Mouse (Mus musculus) megakaryocyte, adult 5-6 weeks (primary cell): ENCODE measurements at regions not wholly inside any gene's neighbourhood (a gene's known extent, or its start where the extent isn't known, plus 50 kb on each side); places are given as distances from the start of the nearest gene placed in this dataset.

ENCODE experiments used
- ATAC-seq: 2 replicates; pipeline ENCODE4 v1.8.0; 2016; ENCODE audit warnings: mild to moderate bottlenecking, inconsistent platforms; ENCODE audit not compliant: poor library complexity, severe bottlenecking

- no peak for ATAC-seq
Measured at GRCm38 (mm10) chr2:166359995-166360394, 204.5 kb upstream of the Sulf2 start.

DNA sequence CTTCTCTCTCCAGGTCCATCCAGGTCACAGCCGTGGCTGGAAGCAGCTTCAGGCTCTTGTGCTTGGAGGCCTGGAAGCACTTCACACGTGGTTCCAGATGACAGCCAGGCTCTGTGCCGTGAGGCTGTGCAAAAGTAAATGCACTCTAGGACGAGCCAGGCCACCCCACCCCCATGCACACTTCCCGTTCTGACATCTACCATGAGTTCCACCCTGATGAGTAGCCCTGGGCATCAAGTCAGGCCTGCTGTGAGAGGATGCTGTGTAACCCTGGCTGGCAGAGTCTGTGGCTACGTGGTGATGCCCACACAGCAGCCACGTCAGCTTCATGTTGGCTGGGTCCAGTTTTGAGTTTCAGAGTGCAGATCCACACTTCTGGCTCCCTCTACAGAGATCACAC lies 202.4 kb upstream of the Sulf2 start:
- ATAC-seq = peak; percentile 87

DNA sequence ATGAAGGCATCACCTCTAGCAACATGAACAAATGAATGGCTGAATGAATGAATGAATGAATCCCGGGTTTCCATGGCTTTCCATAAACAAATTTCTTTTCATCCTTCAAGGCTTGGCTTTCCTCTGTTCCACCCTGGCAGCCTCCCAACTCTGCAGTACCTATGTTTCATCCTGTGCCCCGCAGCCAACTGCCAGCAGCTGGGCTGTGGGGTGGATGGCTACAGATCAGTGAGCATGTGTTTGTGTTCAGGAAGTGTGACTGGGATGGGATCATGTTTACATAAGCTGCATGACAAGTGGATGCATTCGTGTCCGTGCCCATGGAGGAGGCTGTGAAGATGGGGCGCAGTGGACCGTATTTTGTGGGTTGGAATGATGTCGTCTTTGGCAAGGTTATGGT lies 200.5 kb upstream of the Sulf2 start:
- no peak for ATAC-seq

DNA sequence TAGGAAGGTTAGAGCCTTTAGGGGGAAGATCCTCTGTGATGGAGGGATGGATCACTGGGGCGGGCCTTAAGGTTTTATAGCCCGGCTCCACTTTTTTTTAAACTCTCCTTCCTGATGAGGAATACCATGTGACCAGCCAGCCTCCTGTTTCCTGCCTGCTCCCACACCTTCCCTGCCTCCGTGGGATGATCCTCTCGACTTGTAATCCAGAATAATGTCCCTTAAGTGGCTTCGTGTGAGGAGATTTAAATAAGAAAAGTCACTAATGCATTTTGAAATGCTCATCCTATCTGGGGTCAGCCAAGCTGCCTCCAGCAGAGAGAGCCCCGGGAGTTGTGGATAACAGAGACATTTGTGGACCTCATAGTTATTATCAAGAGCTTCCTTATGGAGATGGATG lies 200.0 kb upstream of the Sulf2 start:
- no peak for ATAC-seq

DNA sequence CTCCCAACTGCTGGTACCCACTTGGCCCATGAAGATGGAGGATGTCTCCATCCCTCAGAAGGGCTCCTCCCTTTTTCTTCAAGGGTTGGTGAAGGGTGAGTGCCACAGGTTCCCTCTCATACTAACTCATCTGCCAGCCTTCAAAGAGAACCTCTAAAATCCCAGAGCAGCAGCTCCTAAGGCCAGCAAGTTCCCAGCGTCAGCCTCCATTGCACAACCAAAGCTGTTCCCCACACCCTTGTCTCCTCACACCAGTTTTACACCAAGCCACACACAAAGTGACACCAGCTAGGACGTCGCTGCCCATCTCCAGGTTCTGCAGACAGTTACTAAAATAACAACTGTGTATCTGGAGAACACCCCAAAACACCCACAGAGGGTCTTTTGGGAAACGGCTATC lies 198.9 kb upstream of the Sulf2 start:
- no peak for ATAC-seq

DNA sequence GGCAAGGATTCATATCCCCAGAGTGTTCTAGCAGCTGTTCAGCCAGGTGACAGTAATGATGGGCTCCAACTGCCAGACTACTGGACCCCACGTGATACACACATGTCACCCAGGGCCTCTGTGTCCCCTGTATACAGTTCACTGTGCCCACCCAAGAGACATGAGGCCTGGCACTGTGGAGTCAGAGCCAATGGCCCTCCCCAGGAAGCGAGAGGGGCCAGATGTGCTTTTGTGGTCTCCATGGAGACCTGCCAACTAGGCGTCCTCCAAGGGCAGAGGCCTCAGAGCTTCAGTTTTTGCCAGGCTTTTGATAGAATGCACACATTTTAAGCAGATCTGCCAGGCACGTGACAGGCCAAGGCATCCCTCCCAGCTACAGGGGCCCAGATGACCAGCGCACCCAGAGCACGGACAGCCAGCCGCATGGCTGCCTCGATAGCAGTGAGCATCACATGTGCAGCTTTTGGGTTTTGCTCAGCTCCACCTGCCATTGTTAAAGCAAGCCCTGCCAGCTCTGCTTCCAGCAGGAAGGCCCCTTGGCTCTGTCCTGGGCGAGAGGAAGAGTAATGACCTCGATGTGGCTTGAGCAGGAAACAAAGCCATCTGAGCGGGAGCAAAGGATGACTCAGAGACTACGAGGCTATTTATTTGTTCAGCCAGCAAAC lies 198.1 kb upstream of the Sulf2 start:
- no peak for ATAC-seq

DNA sequence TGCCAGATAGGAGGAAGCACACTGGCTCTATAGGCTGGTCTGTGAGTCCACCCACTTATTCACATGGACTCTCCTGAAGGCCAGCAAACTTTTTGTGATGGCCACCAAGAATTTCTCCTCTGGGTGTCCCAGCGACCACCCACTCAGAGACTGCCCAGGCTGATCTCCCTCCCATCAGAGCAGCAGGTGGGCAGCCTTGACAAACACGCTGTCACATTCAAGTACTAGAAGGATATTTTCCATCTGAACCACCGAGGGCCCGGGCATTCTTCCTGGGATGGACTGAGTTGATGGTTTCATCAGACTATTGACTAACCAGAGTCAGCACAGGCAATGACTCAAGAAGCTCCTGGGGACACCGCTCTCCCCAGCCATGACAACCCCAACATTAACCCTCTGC lies 196.5 kb upstream of the Sulf2 start:
- no peak for ATAC-seq

GRCm38 (mm10) chr2:166351581-166351980 lies 196.1 kb upstream of the Sulf2 start:
- ATAC-seq = no peak

DNA sequence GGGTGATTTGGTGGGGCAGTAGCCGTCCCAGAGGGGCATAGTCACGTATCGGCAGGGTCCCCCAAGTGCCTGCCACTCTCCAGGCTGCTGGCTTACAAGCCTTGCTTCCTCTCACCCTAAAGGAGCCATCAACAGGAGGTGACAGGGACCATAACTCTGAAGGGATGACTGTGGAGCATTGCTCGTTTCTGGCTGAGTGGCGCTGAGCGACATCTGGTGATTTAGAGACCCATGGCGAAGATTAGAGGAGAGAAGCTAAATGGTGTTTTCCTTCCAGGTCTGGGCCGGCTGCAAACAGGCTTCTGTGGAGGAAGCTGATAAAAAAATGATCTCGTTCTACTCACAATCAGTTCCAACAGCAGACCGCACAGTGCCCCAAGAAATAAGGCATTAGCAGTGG lies 193.2 kb upstream of the Sulf2 start:
- ATAC-seq = no peak

DNA sequence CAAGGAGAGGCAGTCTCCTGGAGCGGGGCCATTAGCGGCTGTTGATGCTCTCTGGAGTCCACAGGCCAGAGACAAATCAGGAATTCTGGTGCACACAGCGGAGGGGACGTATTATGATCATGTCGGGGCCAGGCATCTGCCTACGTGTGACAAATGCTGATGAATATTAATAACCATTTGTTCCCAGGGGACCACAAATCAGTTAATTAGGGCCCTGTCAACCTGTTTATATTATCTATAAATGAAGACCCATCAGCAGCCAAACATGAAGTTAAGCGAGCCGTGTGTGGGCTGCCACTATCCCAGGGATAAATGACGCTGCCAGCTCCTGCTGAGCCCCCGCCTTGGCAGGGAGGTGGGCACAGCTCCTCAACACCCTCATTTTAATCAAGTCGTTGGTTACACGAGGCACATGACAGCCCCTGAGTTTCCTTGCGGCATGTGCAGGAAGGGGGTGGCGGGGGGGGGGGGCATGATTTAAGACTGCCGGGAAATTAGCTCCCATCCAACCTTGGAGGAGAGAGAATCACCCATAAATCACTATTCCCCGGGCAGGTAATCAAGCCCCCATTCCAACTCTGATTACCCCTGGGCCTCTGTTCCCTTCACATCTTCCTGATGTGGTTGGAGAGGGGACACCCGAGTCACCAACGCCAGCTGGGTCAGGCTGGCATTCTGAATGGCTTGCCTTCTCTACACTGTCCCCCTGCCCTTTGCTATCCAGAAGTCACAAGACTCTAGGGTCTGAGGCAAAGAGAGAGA lies 191.1 kb upstream of the Sulf2 start:
- ATAC-seq = no peak

DNA sequence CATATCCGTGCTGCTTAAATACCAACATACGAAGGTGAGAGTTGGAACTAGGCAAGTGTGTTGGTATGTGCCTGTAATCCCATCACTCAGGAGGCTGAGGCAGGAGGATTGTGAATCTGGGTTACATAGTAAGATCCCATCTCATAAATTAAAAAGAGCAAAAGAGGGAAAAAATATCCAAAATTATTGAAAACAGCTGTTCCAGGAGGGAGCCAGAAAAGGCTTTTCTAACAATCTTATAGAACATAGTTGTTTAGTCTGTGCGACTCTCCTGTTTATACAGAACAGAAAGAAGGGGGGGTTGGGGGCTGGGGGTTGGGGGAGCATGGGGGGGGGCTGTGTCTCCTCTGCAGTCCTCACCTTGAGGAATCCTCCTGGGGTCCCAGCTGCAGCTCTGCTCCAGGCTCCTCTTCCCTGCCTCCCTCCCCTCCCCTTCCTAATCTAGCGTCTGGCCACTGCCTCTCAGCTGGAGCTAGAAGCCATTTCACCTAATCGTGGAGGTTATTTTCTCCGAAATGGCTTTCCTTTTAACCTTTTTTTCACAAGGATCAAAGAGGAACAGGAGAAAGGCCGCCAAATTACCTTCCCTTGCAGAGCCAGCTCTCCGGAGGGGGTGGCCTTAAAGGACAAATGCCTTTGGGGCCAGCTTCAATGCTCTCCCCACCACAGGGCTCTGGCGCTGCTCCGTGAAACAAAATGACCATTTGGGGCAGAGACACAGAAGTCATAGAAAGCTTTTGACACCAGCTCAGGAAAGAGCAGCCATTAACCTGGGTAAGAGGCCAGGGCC lies 188.3 kb upstream of the Sulf2 start:
- no peak for ATAC-seq

DNA sequence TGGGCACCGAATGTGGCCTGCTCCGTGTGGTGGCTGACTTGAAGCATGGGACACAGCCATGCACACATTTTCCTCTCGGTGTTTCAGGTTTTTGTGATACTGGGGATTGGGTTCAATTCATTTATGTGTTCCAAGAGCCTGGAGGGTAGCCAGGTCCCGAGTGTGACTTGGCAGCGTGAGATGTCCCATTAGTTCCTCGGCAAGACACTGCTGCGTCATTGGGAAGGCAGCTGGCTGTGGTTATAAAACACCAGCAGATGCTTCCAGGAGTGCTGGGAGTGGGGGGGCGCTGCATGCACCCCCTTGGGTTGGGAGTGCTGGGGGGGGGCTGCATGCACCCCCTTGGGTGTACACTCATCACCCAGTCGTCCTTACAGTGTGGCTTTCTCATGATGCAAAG lies 186.9 kb upstream of the Sulf2 start:
- ATAC-seq = no peak

- ATAC-seq = no peak
Measured at GRCm38 (mm10) chr2:166340196-166340595, 184.7 kb upstream of the Sulf2 start.

GRCm38 (mm10) chr2:166339427-166339826 lies 184.0 kb upstream of the Sulf2 start:
- ATAC-seq = no peak

GRCm38 (mm10) chr2:166338396-166339085 lies 183.1 kb upstream of the Sulf2 start:
- no peak for ATAC-seq

GRCm38 (mm10) chr2:166337666-166338065 lies 182.2 kb upstream of the Sulf2 start:
- no peak for ATAC-seq

DNA sequence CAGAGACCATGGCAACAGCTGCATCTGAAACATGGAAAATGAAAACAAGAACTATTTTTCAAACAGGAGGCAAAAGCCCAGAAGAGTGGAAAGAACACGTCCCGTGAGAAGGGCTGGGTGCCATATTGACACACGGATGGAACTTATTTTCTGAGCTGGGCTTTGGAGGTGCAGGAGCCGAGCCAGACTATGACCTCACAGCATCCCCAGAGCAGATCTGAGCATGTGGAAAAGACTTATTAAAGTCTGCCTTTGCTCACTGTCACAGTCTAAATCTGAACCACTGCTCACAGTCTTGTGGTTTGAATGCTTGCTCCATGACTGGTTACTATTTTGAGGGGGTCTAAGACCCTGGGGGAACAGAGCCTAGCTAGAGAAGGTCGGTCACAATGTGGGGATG lies 180.2 kb upstream of the Sulf2 start:
- ATAC-seq = no peak

DNA sequence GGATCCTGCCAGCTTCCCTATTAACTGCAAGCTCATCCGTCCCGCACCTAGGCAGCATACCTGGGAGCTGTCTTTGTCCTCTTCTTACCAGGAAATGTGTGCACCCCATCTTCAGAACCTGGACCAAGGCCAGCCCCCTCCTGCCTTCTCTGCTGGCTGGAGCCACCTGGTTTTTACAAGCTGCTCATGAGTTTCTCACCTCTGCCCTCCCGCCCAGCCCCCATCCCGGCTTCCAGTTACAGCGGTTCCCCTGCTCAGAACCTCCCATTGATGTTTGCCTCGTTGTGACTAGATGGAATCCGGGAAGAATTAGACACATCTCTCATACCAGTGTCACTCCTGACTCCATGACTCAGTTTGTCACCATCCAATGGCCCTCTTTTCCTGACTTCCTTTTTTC lies 179.1 kb upstream of the Sulf2 start:
- no peak for ATAC-seq

DNA sequence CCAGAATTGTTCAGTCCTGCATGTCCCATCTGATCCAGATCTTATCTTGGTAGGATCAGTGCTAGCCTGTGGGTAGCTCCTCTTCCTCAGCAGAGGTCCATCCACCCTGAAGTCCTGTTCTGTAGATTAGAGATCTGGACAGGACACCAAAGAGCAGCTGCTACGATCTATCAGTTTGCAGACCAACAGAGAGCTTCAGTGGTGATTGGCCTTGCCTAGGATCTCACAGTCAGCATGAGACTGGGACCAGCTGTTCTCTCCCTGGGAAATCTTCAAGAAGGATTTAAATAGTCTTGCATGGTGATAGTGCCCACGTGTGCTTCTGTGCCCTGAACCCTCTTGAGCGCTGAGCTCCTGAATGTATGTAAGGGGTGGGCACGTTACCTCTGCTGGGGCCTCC lies 178.4 kb upstream of the Sulf2 start:
- no peak for ATAC-seq

GRCm38 (mm10) chr2:166332748-166333417 lies 177.4 kb upstream of the Sulf2 start:
- no peak for ATAC-seq

- no peak for ATAC-seq
Measured at GRCm38 (mm10) chr2:166331192-166331591, 175.7 kb upstream of the Sulf2 start.
